Mouse (Mus musculus) gastrocnemius, postnatal 36 days (tissue): ENCODE data around the gene Shisal2a. TPM values are rescaled to one million over a fixed set of nuclear protein-coding genes. Genes with fewer than 3 reads are reported as not detected.
"Not testable (repeated sequence)": the region's sequence is repeated elsewhere in the genome, so short reads cannot be mapped to it uniquely, and the experiment has no call there.

Source experiments
- DNase-seq, 2 experiments: peaks; one replicate each; pipeline ENCODE4 v3.0.0; 2022
- intact Hi-C: fragments of 180-260 bp; cut with DNase I; formaldehyde crosslinking; loops from one replicate; pipeline ENCODE4 v1.15.1; 2025
- total RNA-seq, 2 experiments: library from RNA; stranded (reverse); gene quantifications; 2 replicates each; pipeline ENCODE4 v1.2.3; 2021

Gene Shisal2a
- total RNA-seq, 2 experiments from 2014 or later, result not detected

DNA sequence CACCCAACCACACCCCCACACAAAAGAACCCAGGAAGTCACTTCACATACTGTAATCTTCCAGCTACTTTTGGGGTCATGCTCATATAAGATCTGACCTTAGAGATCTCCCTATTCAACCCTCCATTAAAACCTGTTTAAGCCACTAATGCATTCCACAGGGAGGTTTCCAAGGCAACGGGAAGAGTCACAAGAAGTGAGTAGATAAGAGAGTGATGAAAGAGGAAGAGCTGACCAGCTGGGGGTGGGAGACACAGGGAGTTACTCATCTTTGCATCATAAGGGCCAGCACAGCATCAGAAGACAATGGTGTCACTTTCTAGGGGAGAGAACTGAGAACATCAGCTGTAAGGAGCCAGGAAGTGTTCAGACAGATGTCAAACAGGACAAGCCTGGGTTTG lies 3.0 kb downstream of the Shisal2a start:
- intact Hi-C loops, result no loop called here
- no peak for DNase-seq

DNA sequence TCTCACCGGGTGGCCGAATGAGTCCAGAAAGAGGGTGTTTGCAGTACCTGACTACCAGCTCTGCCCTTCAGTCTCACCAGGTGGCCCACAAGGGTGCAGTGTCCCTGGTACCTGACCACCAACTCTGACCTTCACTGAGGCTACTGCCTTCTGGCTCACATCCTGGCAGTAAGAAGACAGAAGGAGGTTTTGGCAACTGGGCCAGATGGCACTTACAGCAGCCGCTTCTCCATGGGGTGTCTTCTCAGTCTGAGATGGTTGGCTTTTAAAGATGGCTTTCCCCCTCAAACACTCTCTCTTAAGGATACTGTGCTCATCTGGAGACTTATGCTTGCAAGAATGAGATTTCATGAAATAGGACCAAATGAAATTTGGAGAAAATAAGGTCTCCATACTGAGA lies 3.7 kb downstream of the Shisal2a start:
- intact Hi-C loops, result no loop called here
- no peak for DNase-seq

DNA sequence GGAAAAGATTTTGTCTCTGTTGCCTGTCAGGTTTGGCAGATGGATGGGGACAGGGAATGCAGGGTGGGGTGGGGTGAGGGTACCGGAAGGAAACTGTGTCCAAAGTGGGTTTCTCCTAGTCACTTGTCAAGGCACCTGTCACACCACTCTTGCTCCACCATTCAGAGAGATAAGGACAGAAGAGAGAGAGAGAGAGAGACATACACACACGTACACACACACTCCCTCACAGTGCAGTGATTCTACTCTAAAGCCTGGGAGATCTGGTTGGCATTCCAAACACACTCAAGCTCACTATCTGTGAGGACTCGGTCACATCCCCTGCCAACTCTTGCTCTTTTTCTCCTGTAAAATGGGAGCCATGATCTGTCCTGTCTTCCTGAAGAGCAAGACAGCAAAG lies 11.0 kb downstream of the Shisal2a start:
- intact Hi-C loops, result no loop called here
- DNase-seq, result no peak

DNA sequence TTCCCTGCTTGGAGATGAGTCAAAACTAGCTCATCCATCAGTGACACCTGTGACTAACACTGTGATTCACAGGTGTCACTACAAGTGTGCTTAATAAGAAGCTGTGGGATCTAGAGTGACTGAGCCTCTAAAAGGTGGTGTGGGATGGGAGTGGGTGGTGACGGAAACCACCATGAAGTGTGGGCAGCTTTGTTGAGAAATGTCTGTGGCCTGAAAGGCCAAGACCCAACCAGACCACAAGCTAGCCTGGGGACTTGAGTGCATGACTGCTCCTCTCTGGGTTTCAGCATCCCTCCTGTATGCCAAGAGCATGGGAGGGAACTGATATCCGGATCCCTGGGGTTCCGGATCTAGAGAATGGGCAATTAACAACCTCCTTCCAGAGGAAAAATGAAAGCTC lies 11.7 kb downstream of the Shisal2a start:
- DNase-seq, result no peak
- intact Hi-C loops, result no loop called here

DNA sequence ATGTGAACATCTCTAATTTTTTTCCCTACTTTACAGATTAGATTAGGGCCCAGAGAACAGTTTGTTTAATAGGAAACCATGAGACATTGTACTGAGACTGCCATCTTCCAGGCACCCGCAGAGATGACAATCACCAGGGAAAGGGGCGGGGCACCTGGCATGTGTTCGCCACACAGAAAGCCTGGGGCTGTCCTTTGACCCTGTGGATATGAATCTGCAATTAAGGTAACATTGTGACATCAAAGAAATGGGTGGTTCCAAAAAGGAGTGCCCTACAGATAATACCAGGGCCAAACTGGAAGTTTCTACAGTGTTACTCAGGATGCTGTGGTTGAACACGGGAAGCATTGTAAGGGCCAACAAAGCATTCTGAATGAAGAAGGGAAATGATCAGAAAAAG lies 12.7 kb downstream of the Shisal2a start:
- intact Hi-C loops, result no loop called here
- DNase-seq, result no peak

DNA sequence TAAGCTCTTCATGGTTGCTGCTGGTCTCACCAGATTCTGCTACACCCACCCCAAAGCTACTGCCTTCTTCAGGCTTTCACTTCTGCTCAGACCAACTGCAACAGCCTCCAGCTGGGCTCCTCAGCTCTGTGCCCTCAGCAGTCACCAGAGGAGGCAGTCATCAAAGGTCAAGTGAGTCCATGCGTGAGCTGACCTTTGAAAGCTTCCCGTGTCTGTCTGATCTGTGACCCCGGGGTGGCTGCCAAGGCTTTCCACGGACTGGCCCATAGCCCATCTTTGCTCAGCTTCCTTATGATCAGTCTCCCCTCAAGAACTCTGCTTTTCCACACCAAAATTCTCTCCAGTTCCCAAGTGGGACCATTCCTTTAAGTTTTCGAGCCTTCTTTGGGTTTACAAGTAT lies 13.9 kb downstream of the Shisal2a start:
- intact Hi-C loops, result no loop called here
- no peak for DNase-seq

DNA sequence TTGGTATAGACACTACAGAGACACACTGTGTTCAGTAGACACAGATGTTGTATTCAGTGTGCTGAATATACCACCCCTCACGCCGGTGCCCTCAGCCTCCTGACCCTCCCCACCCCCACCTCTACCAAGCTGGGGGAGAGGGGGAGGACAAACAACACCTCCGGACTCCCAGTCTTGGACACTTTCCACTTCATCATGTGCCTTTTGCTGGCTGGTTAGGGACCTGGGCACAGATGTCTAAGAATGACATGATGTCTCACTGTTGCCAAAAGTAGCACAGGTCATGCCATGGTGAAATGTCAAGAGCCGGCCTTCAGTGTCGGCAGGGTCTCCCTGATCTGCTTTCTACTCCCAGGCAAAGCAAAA lies 19.1 kb downstream of the Shisal2a start:
- intact Hi-C loops, result no loop called here
- DNase-seq, result no peak

DNA sequence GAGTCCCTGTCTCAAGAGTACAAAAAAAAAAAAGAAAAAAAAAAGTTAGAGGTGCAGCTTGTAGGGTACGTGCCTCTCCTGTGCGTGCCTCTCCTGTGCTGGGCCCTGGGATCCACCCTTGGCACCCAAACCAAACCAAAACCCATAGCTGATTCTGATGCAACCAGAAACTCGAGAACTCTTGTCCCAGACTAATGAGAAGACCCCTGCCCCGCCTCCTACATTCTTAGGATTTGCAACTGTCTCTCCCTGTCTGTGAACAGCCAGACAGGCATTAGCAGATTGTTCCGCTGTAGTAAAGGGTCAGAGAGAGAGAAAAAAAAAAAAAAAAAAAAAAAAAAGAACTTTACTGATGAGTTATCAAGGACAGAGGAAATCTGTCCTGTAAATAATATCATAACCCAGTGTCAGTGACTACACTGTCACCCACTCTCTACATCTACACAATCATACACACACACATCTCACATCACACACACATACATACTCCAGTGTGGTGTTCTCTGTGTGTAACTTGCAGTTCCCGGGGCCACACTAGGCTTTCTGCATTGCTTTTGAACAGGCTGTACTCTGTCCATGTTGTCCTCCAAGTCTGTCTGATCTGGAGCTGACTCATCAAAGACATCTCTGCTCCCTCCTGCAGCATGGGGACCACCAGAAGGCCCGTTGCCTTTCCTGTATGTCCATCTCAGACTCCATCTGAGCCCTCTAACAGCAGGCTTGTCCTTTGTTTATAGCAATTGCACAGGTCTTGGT lies 19.6 kb downstream of the Shisal2a start:
- intact Hi-C loops, result no loop called here

DNA sequence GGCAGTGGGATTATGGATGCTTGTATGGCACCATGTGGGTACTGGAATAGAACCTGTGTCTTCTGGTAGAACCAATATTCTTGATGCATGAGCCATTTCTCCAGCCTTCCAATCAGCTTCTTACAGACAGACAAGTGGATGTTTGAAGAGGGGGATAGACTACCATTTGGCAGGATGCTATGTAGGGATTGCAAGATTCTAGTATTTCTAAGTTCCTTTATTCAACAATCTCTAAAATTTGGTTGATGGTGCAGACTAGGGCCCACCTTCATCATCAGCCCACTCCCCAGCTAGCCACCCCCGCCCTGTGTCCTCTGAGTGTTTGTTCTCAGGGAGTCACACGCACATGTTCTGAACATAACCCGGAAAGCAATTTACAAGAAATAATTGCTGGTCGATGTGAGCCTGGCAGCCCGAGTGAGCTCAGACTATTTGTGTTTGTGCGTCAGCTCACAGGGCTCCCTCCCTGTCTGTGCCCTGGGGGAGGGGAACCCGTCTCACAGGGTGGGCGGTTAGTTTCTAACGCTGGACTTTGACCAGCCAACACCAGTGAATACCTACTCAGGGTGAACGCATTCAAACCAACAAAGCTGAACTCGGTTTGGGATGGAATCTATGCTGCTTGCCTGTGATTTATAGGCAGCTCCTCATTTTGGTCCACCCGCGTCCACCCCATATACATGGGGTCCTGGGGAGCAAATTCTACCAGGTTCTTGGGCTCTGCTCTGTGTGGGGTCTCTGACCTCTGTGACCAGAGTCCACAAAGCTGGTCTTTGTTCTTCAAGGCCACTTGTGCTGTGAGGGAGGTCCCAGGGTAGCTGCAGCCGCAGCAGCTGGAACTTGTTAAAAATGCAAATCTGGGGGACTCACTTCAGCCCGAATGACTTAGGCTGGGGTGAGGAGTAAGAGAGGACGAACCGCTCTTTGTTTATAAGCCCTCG lies 20.6 kb downstream of the Shisal2a start:
- intact Hi-C loops, result no loop called here
- no peak for DNase-seq

More for the DNA sequence above, 19.6 kb downstream of the Shisal2a start:
- DNase-seq, result no peak

DNA sequence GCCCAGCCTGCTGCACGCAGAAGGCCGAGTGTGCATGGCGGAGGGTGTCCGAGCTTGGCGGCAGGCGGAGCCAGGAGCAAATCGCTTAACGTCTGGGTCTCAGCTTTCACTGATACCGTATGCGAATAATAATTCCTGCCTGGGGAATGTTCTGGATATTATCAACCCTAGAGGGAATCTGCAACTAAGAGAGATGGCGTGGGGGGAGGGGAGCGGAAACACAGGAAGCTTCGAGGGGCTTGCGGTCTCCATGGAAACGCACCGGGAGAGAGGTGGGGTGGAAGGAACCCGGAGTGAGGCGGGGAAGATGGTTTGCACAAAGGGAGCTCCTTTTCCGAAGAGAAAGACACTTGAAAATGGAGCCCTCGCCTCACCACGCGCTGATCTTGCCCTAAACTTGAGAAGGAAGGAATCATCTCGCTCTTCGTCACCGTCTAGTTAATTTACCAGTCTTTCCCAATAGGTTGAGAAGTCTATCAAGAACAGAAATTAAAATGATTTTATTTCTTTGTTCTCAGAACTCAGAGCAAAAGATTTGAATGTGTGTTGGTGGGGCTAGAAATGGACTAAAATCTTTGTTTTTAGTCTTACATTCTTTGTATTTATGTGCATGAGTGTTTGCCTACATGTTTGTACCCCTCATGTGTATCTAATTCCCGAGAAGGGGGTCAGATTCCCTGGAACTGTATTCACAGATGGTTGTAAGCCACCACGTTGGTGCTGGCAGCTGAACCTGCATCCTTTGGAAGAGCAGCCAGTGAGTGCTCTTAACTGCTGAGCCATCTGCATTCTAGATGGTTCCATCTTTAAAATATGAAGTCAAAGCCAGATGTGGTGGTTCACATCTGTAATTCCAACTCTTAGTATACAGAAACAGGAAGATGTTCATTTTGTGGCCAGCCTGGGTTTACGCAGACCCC lies 22.8 kb downstream of the Shisal2a start:
- intact Hi-C loops, result loop anchor here (2.0 kb wide), 1 partner anchor 26 kb away; no protein-coding TSS in a partner anchor
- DNase-seq, result no peak

DNA sequence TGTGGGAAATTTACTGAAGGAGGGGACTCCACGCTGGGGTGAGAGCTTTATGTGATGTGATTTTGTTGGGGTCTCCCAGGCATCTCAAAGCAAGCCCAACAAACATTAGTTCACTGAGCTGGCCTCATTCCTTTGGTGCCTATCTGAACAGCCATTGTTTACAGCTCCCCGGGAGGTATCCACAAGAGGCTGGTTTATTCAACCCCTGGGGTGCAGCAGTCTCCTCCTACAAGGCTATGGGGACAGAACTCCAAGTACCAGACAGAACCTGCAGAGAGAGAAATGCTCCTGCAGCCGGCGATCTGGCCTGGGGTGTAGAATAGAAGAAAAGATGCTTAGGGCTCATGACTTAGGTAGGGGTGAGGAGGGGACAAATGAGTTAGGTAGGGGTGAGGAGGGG lies 24.7 kb downstream of the Shisal2a start:
- no peak for DNase-seq
- intact Hi-C loops, result no loop called here

DNA sequence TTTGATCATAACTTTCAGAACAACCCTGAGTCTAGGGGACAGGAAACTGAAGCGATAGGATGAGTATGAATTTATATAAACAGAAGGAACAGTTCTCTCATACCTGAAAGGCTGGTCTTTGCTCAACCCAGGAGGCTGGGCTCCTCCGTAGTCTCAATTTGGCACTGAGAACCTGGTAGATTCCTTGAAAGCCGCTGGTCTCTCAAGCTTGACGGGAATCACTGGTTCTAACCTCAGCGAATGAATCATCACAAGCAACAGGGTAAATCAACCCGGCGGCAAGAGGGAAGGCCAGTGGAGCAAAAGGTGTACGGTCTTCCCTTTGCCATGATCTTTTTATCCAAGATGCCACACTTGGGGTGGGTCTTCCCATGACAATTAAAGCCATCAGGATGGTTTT lies 25.7 kb downstream of the Shisal2a start:
- intact Hi-C loops, result no loop called here
- DNase-seq, result no peak

DNA sequence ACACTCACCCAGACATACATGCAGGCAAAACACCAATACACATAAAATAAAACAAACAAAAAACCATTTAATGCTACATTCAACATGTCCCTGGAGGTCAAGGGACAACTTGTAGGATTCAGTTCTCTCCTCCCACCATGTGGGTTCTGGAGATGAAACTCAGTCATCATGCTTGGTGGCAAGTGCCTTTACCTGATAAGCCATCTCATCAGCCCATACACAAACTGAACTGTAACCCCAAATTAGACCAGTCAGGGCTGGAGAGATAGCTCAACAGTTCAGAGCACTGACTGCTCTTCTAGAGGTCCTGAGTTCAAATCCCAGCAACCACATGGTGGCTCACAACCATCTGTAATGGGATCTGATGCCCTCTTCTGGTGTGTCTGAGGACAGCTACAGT lies 29.6 kb downstream of the Shisal2a start:
- intact Hi-C loops, result not testable (repeated sequence)

DNA sequence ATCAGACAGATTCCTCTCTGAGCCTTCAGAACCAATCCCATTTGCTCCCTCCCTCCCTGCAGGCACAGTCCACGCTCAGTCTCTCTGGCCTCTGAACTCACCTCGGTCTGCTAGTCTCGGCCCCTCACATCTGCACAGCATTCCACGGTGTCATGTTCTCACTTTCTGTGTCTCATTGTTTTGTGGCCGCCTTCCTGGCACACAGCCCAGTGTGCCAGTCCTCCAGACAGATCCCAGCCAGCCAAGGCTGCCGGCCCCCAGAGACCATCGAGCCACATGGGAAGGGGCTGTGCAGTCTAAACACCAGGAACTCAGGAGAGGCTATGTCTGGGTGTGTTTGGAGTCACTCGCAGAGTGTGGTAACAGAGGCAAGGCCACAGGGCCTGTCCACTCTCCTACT lies 32.3 kb downstream of the Shisal2a start:
- no peak for DNase-seq
- intact Hi-C loops, result no loop called here

More for the DNA sequence above, 29.6 kb downstream of the Shisal2a start:
- not testable (repeated sequence) for DNase-seq

DNA sequence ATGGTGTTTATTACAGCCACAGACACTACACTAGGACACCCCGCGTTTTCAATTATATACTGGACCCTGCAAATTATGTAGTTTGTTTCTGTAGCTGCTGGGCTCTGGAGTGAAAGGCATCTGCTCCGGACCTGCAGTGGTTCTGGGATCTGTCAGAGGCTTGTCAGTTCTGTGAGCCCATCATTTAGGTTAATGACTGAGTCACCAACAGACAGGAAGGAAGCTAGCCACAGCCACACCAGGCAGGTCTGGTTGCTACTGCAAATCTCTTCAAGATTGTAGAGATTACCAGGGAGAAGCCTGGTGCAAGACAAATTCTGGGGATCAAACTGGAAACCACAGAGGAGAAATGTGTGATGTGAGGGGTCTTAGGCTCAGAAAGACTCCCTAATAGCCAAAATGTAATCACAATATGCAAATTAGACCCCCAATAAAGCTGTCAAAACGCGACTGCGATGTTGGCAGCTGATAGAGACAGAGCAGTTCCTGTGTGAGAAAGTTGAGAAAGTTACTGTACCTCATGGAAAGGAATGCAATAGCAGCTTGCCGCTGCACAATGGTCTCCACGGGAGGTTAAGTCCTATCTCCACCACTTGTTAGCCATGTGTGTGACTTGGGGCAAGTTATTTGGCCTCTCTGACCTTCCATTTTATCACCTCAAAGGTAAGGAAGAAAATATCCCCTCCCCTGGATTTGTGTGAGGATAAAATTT lies 33.2 kb downstream of the Shisal2a start:
- intact Hi-C loops, result loop anchor here (5.0 kb wide), 2 partner anchors 57 to 107 kb away; partner anchors contain the start of genes Gpx7 and Tut4
- no peak for DNase-seq

DNA sequence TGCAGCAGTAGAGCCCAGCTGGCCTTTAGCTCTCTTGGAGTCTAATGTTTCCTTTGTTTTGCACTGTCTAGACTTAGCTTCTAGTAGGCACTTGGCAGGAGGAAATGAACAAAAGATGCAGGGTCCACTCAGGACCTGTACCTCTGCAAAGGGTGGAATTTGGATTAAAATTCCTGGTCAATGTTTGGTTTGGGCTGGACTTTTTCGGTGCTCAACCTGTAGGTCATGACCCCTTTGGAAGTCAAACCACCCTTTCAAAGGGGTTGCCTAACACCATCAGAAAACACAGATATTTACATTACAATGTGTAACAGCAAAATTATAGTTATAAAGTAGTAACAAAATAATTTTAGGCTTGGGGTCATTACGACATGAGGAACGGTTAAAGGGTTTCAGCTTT lies 34.1 kb downstream of the Shisal2a start:
- intact Hi-C loops, result loop anchor here (5.0 kb wide), 2 partner anchors 58 to 108 kb away; partner anchors contain the start of genes Gpx7 and Tut4

DNA sequence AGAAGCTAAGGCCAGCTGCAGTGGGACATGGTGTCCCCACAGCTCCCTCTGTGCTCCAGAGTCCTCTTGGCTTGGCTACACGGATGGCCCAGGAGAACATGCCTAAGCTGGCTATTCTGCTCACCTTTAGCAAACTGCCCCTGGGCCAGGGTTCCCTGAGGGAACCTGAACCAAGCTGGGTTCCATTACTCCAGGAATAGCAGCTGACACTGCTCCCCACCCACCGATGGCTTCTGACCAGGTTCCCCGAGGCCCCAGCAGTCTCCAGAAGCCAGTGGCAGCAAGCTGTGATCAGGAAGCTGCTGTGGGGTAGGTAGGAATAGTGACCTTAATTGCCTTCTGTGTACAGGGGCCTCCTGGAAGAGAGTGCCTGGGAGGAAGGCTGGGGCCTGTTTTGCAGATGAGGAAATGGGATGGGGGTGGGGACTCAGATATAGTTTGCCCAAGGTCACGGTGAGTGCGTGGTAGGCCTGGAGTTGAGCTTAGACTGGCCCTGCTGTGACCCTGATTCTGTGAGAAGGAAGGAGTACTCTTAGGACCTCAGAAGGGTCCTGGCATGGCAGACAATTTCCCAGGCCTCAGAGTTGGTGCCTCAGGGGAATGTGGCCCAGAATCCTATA lies 34.8 kb downstream of the Shisal2a start:
- intact Hi-C loops, result loop anchor here (5.0 kb wide), 2 partner anchors 59 to 109 kb away; partner anchors contain the start of genes Gpx7 and Tut4
- DNase-seq, result peak; percentile 44 to 56

More for the DNA sequence above, 34.1 kb downstream of the Shisal2a start:
- no peak for DNase-seq

DNA sequence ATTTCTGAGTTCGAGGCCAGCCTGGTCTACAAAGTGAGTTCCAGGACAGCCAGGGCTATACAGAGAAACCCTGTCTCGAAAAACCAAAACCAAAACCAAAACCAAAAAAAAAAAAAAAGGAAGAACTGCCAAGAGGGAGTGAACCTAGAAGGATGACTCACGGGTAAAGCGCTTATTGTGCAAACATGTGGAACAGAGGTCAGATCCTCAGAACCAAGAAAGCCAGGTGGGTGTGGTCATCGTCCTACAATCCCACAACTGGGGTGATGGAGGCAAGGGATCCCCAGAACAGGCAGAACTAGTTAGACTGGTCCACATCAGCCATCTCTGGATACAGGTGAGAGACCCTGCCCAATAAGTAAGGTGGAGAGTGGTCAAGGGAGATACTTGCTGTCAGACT lies 36.0 kb downstream of the Shisal2a start:
- no peak for DNase-seq
- intact Hi-C loops, result loop anchor here (5.0 kb wide), 2 partner anchors 60 to 110 kb away; partner anchors contain the start of genes Gpx7 and Tut4

DNA sequence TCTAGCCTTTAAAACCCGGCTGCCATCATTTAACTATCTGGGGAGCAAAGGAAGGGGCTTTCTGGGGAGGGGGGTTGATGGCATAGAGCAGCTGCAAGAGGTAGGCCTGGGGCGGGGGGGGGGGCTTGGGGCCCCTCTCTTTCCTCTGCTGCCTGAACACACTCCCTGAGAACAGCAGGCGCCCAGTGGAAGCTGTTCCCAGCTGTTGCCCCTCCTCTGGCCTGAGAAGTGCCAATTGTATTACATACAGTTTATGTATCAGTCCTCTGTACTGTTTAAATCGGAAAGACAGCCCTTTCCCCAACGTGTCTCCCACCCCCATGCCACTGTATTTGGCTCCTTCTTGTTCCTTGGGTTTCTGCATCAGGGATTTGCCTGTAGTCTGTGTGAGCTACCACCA lies 37.3 kb downstream of the Shisal2a start:
- intact Hi-C loops, result loop anchor here (5.0 kb wide), 2 partner anchors 61 to 111 kb away; partner anchors contain the start of genes Gpx7 and Tut4

More for the DNA sequence above, 37.3 kb downstream of the Shisal2a start:
- no peak for DNase-seq
